Mouse (Mus musculus) kidney, adult 2 months (tissue): ENCODE data around the gene Bysl.

Experiments used
- CTCF ChIP-seq: fragments of 200-500 bp; conservative IDR thresholded peaks from 2 replicates; pipeline ENCODE4 v1.5.1; 2011; ENCODE audit warnings: low read depth, mild to moderate bottlenecking, control low read depth, low read length, moderate library complexity, mixed read lengths; ENCODE audit not compliant: insufficient read depth, insufficient read length
- POLR2A ChIP-seq: fragments of 200-500 bp; IDR thresholded peaks from one replicate; pipeline ENCODE4 v1.6.1; 2011; ENCODE audit warnings: low read depth, low read length, control low read depth

- TF ChIP-seq CTCF (no peak), POLR2A (no peak)
Observed at GRCm38 (mm10) chr17:47596162-47596838, 15.0 kb downstream of the Bysl start.
